Mouse (Mus musculus): ENCODE data around the gene Dpep2nb. TPM values are rescaled to one million over a fixed set of nuclear protein-coding genes. Genes with fewer than 3 reads are reported as not detected.
A peak's percentile ranks its signal among the peaks of the same experiment; 100 is the strongest.

Gene Dpep2nb
- total and polyA plus RNA-seq, 3 experiments = not detected

DNA sequence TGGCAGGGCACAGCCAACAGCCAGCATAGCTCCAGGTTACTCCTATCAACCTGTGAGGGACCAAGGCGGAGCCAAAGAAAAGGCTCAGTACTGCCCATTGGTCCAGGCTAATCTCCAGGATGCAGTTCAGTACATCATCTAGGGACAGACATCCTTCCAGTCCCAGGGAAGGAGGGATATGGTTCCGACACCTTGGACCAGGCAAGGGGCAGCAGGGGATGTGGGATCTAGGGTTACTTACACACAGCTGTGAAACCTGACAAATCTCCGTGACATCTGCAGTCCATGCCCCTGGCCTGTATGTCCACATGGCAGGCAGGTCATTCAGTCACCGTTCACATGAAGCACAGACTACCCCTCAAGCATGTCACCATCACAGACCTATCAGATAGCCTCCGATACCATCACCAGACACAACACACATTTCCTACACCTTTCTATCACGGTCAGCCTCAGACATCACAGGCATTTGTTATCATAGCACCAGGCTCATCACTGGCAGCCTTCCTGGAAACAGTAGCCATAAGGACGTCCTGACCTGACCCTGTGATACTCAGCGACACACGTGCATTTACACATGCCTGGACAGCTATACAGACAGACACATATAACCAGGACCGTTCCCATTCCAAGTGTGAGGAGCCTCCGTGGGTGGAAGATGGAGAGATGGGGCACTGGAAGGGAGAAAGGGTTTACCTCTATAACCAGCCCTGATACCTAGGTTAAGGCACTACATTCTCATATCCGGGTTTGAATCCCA, 41.1 kb downstream of the Dpep2nb start:
- no peak overlapping the region for H3K27ac ChIP-seq (ENCODE audit: insufficient read depth, low read depth)
- no peaks in the 10 kb centered on the region for H3K79me2 ChIP-seq (replicated peaks; ENCODE audit: control insufficient read depth, extremely low read depth, insufficient read depth, poor library complexity, severe bottlenecking)
- peak overlapping the region; percentile 62; the same call in 1 of the 2 replicates for H3K9ac ChIP-seq (ENCODE audit: insufficient read depth, low read depth)
- no peaks in the 10 kb centered on the region for H3K9me3 ChIP-seq (replicated peaks; ENCODE audit: low read length)
- in situ Hi-C loops (cut with MboI; ENCODE audit: low pct_ligation_motif_present, low pct_unique_long_range_greater_than_20kb, low sequenced_read_pairs) (no loop called here), dilution Hi-C loops (cut with MboI; ENCODE audit: extremely low pct_ligation_motif_present, extremely low pct_unique_long_range_greater_than_20kb, low sequenced_read_pairs) (no loop called here)
- H3K27me3 ChIP-seq (replicated peaks) = peaks cover 19% of the 10 kb centered on the region
- no peak for DNase-seq (ENCODE audit: extremely low read depth)
- peaks cover 0 to 8% of the 10 kb centered on the region in 2 experiments for H3K36me3 ChIP-seq (replicated peaks in 1 of 2; ENCODE audit: control insufficient read depth in 1 of 2, insufficient read depth in 1 of 2, low read length in 1 of 2)
- peak overlapping the region; percentile 69 to 88 (median 81) for H3K4me3 ChIP-seq (replicated peaks in 1 of 3; ENCODE audit: low read depth in 2 of 3, low read length in 2 of 3, poor library complexity in 1 of 3)
- peaks cover 6 to 14% of the 10 kb centered on the region in 2 experiments for H3K4me1 ChIP-seq (ENCODE audit: control insufficient read depth in 1 of 2, insufficient read depth in 2 of 2)
- no peak for TF ChIP-seq HCFC1 (IDR thresholded peaks at IDR 0.05; ENCODE audit: low read depth, low read length)
- TF ChIP-seq SIN3A (IDR thresholded peaks at IDR 0.05; ENCODE audit: low read length) = no peak
- TF ChIP-seq MAX (IDR thresholded peaks at IDR 0.05; ENCODE audit: low read length) = no peak
- TF ChIP-seq ZC3H11A (IDR thresholded peaks at IDR 0.05; ENCODE audit: low read depth, low read length) = no peak
- no peak for TF ChIP-seq POLR2A (IDR thresholded peaks at IDR 0.05; ENCODE audit: low read depth, low read length)
- TF ChIP-seq GABPA (IDR thresholded peaks at IDR 0.05; ENCODE audit: insufficient replicate concordance, low read depth, low read length) = no peak
- TF ChIP-seq ZNF384 (IDR thresholded peaks at IDR 0.05; ENCODE audit: low read depth, low read length) = no peak
- no peak for TF ChIP-seq ZKSCAN1 (IDR thresholded peaks at IDR 0.05; ENCODE audit: borderline replicate concordance, low read depth, low read length)
- TF ChIP-seq UBTF (IDR thresholded peaks at IDR 0.05; ENCODE audit: low read depth, low read length) = no peak
- no peak for TF ChIP-seq ZMIZ1 (IDR thresholded peaks at IDR 0.05; ENCODE audit: low read depth, low read length)
- no peak for TF ChIP-seq CHD2 (IDR thresholded peaks at IDR 0.05; ENCODE audit: low read length)
- TF ChIP-seq MEF2A (IDR thresholded peaks at IDR 0.05; ENCODE audit: borderline replicate concordance, low read depth, low read length) = no peak
- TF ChIP-seq MAFK (IDR thresholded peaks at IDR 0.05; ENCODE audit: insufficient replicate concordance, low read length) = no peak
- TF ChIP-seq SMC3 (IDR thresholded peaks at IDR 0.05; ENCODE audit: low read depth, low read length) = no peak
- TF ChIP-seq TCF12 (IDR thresholded peaks at IDR 0.05; ENCODE audit: low read depth, low read length) = no peak
- TF ChIP-seq RCOR1 (conservative IDR thresholded peaks at IDR 0.05; ENCODE audit: low read depth, low read length) = no peak
- TF ChIP-seq NRF1 (IDR thresholded peaks at IDR 0.05; ENCODE audit: low read depth, low read length) = no peak
- no peak for TF ChIP-seq USF2 (conservative IDR thresholded peaks at IDR 0.05; ENCODE audit: low read depth, low read length)
- peak overlapping the region; percentile 42 for H3K4me2 ChIP-seq (ENCODE audit: insufficient read depth, low read depth, poor library complexity, severe bottlenecking)

DNA sequence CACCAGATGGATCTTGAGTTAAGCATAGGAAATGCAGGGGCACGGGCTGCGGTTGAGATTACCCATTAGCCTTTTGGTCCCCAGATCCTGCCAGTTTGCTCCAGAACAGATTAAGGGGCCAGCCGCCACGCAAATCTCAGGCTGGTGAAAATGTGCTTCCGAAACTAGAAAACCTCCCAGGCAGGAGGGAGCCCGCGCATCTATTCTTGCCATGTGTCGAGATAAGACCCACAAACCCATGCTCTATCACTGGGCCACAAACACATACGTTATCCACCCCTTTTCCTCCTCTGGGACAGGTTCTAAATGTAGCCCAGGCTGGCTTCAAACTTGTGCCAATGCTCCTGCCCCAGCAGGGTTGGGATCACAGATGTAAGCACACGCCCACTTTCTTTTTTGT, 44.2 kb downstream of the Dpep2nb start:
- dilution Hi-C loops (cut with MboI; ENCODE audit: extremely low pct_ligation_motif_present, extremely low pct_unique_long_range_greater_than_20kb, low sequenced_read_pairs) = no loop called here
- TF ChIP-seq POLR2A (IDR thresholded peaks at IDR 0.05; ENCODE audit: low read depth, low read length) = no peak
- no peak for TF ChIP-seq UBTF (IDR thresholded peaks at IDR 0.05; ENCODE audit: low read depth, low read length)
- no peak for TF ChIP-seq TBP (conservative IDR thresholded peaks at IDR 0.05; ENCODE audit: low read depth, low read length)
- TF ChIP-seq E2F4 (IDR thresholded peaks at IDR 0.05; ENCODE audit: insufficient replicate concordance, low read depth, low read length) = no peak
- in situ Hi-C loops (cut with MboI; ENCODE audit: low pct_ligation_motif_present, low pct_unique_long_range_greater_than_20kb, low sequenced_read_pairs) = no loop called here

More for the DNA sequence above, 44.2 kb downstream of the Dpep2nb start:
- Histone ChIP-seq H3K4me2 (ENCODE audit: insufficient read depth, low read depth, poor library complexity, severe bottlenecking) (no peak overlapping the region), H3K79me2 (replicated peaks; ENCODE audit: control insufficient read depth, extremely low read depth, insufficient read depth, poor library complexity, severe bottlenecking) (no peaks in the 10 kb centered on the region), H3K27me3 (replicated peaks) (peaks cover 4% of the 10 kb centered on the region), H3K9ac (ENCODE audit: insufficient read depth, low read depth) (no peak overlapping the region), H3K9me3 (replicated peaks; ENCODE audit: low read length) (no peaks in the 10 kb centered on the region), H3K4me1 (ENCODE audit: control insufficient read depth in 1 of 2, insufficient read depth in 2 of 2) (peaks cover 6 to 14% of the 10 kb centered on the region in 2 experiments), H3K36me3 (replicated peaks in 1 of 2; ENCODE audit: control insufficient read depth in 1 of 2, insufficient read depth in 1 of 2, low read length in 1 of 2) (peaks cover 2 to 31% of the 10 kb centered on the region in 2 experiments), H3K27ac (ENCODE audit: insufficient read depth, low read depth) (no peak overlapping the region), H3K4me3 (replicated peaks in 1 of 3; ENCODE audit: low read depth in 2 of 3, low read length in 2 of 3, poor library complexity in 1 of 3) (no peak overlapping the region)
- no peak for DNase-seq (ENCODE audit: extremely low read depth)
